Mouse (Mus musculus): ENCODE results near the gene Trpm6. TPM values are rescaled to one million over a fixed set of nuclear protein-coding genes. Genes with fewer than 3 reads are reported as not detected.
"Not testable (repeated sequence)": the region's sequence is repeated elsewhere in the genome, so short reads cannot be mapped to it uniquely, and the experiment has no call there.

Trpm6 gene
- 0.43 and 0.53 TPM in 2 replicates for polyA plus RNA-seq (2016; fragmentation: Nextera tagmentation; extraction: Ambion mirVana)

GRCm38 (mm10) chr19:18749598-18750339 lies at the start of gene Trpm6:
TSS of gene Trpm6 (plus strand) at chr19:18749983.
- ATAC-seq (ENCODE audit: insufficient number of reproducible peaks, insufficient read depth, low FRiP score, low TSS enrichment), result no peak
- Histone ChIP-seq H3K27me3 (peaks cover 13% of the 10 kb centered on the region; the same call in 1 of the 2 replicates), H3K9me3 (no peaks in the 10 kb centered on the region), H3K36me3 (no peaks in the 10 kb centered on the region), H3K27ac (no peak within 1 kb of the TSS), H3K4me1 (no peaks in the 10 kb centered on the region), H3K9ac (peak within 1 kb of the TSS; percentile 41; the same call in 1 of the 2 replicates), H3K4me2 (replicated peaks) (peak within 1 kb of the TSS; percentile 62), H3K4me3 (peak within 1 kb of the TSS; percentile 40)
- 4% methylated on average over 41 of the region's 41 CpGs for WGBS

GRCm38 (mm10) chr19:18708101-18708500 lies 41.7 kb upstream of the Trpm6 start:
- no peaks in the 10 kb centered on the region for H3K9me3 ChIP-seq
- H3K4me1 ChIP-seq, result no peaks in the 10 kb centered on the region
- no peak for ATAC-seq (ENCODE audit: insufficient number of reproducible peaks, insufficient read depth, low FRiP score, low TSS enrichment)
- H3K27me3 ChIP-seq, result no peaks in the 10 kb centered on the region
- H3K9ac ChIP-seq, result no peak overlapping the region
- no peak overlapping the region for H3K27ac ChIP-seq
- H3K36me3 ChIP-seq, result no peaks in the 10 kb centered on the region
- H3K4me2 ChIP-seq (replicated peaks), result no peak overlapping the region
- H3K4me3 ChIP-seq, result no peak overlapping the region

- Histone ChIP-seq H3K9ac (no peak overlapping the region), H3K36me3 (no peaks in the 10 kb centered on the region), H3K4me2 (replicated peaks) (no peak overlapping the region), H3K27ac (no peak overlapping the region), H3K9me3 (no peaks in the 10 kb centered on the region), H3K4me3 (no peak overlapping the region), H3K27me3 (no peaks in the 10 kb centered on the region), H3K4me1 (peaks cover 20% of the 10 kb centered on the region)
- ATAC-seq (ENCODE audit: insufficient number of reproducible peaks, insufficient read depth, low FRiP score, low TSS enrichment), result no peak
- 76% methylated on average over 6 of the region's 6 CpGs for WGBS
These were observed 38.9 kb upstream of the Trpm6 start for GRCm38 (mm10) chr19:18710903-18711302.

GRCm38 (mm10) chr19:18711589-18711988 lies 38.2 kb upstream of the Trpm6 start:
- Histone ChIP-seq H3K36me3 (no peaks in the 10 kb centered on the region), H3K9me3 (no peaks in the 10 kb centered on the region), H3K4me1 (peaks cover 24% of the 10 kb centered on the region), H3K9ac (no peak overlapping the region), H3K4me3 (no peak overlapping the region), H3K27ac (no peak overlapping the region), H3K4me2 (replicated peaks) (no peak overlapping the region), H3K27me3 (no peaks in the 10 kb centered on the region)
- WGBS, result 90% methylated on average over 9 of the region's 9 CpGs
- ATAC-seq (ENCODE audit: insufficient number of reproducible peaks, insufficient read depth, low FRiP score, low TSS enrichment), result no peak

- peak overlapping the region; percentile 89 for H3K9ac ChIP-seq
- H3K4me1 ChIP-seq, result peaks cover 24% of the 10 kb centered on the region
- ATAC-seq (ENCODE audit: insufficient number of reproducible peaks, insufficient read depth, low FRiP score, low TSS enrichment), result no peak
- H3K36me3 ChIP-seq, result no peaks in the 10 kb centered on the region
- peak overlapping the region; percentile 75 for H3K4me2 ChIP-seq (replicated peaks)
- H3K27me3 ChIP-seq, result no peaks in the 10 kb centered on the region
- H3K9me3 ChIP-seq, result no peaks in the 10 kb centered on the region
- H3K27ac ChIP-seq, result peak overlapping the region; percentile 92
- 58% methylated on average over 16 of the region's 16 CpGs for WGBS
- H3K4me3 ChIP-seq, result peak overlapping the region; percentile 93
These were observed 37.5 kb upstream of the Trpm6 start for GRCm38 (mm10) chr19:18712153-18712865.

GRCm38 (mm10) chr19:18712866-18713300 lies 36.9 kb upstream of the Trpm6 start, which contains the start of gene D030056L22Rik:
TSS of gene D030056L22Rik (plus strand) at chr19:18713193.
- peak within 1 kb of the TSS; percentile 75 for H3K4me2 ChIP-seq (replicated peaks)
- ATAC-seq (ENCODE audit: insufficient number of reproducible peaks, insufficient read depth, low FRiP score, low TSS enrichment), result peak; percentile 97
- H3K4me3 ChIP-seq, result peak within 1 kb of the TSS; percentile 93
- no peaks in the 10 kb centered on the region for H3K9me3 ChIP-seq
- WGBS, result under 1% methylated on average over 40 of the region's 49 CpGs
- peaks cover 24% of the 10 kb centered on the region for H3K4me1 ChIP-seq
- H3K27ac ChIP-seq, result peak within 1 kb of the TSS; percentile 92
- H3K27me3 ChIP-seq, result no peaks in the 10 kb centered on the region
- peaks cover under 1% of the 10 kb centered on the region; the same call in 1 of the 2 replicates for H3K36me3 ChIP-seq
- peak within 1 kb of the TSS; percentile 89 for H3K9ac ChIP-seq

GRCm38 (mm10) chr19:18713357-18713756 lies 36.4 kb upstream of the Trpm6 start:
- peaks cover 24% of the 10 kb centered on the region for H3K4me1 ChIP-seq
- H3K9ac ChIP-seq, result peak overlapping the region; percentile 89
- peak overlapping the region; percentile 75 for H3K4me2 ChIP-seq (replicated peaks)
- H3K36me3 ChIP-seq, H3K27me3 ChIP-seq, H3K9me3 ChIP-seq: not testable (repeated sequence)
- peak; percentile 76 for ATAC-seq (ENCODE audit: insufficient number of reproducible peaks, insufficient read depth, low FRiP score, low TSS enrichment)
- H3K4me3 ChIP-seq, result peak overlapping the region; percentile 93
- WGBS, result under 1% methylated on average over 39 of the region's 46 CpGs
- peak overlapping the region; percentile 92 for H3K27ac ChIP-seq

- WGBS, result 19% methylated on average over 1 of the region's 1 CpGs
- Histone ChIP-seq H3K4me2 (replicated peaks) (no peak overlapping the region), H3K4me1 (peaks cover 24% of the 10 kb centered on the region), H3K9me3 (no peaks in the 10 kb centered on the region), H3K27ac (no peak overlapping the region), H3K27me3 (no peaks in the 10 kb centered on the region), H3K4me3 (no peak overlapping the region), H3K36me3 (peaks cover 14% of the 10 kb centered on the region), H3K9ac (no peak overlapping the region)
- no peak for ATAC-seq (ENCODE audit: insufficient number of reproducible peaks, insufficient read depth, low FRiP score, low TSS enrichment)
These were observed 33.4 kb upstream of the Trpm6 start for GRCm38 (mm10) chr19:18716374-18716773.

- peaks cover 9% of the 10 kb centered on the region; the same call in 1 of the 2 replicates for H3K4me1 ChIP-seq
- ATAC-seq (ENCODE audit: insufficient number of reproducible peaks, insufficient read depth, low FRiP score, low TSS enrichment), result no peak
- WGBS, result 90% methylated on average over 3 of the region's 3 CpGs
- H3K27ac ChIP-seq, result no peak overlapping the region
- peaks cover 14% of the 10 kb centered on the region for H3K36me3 ChIP-seq
- H3K4me3 ChIP-seq, result no peak overlapping the region
- H3K9me3 ChIP-seq, result no peaks in the 10 kb centered on the region
- H3K9ac ChIP-seq, result no peak overlapping the region
- no peaks in the 10 kb centered on the region for H3K27me3 ChIP-seq
- no peak overlapping the region for H3K4me2 ChIP-seq (replicated peaks)
These were observed 29.4 kb upstream of the Trpm6 start for GRCm38 (mm10) chr19:18720337-18720736.

- 87% methylated on average over 2 of the region's 2 CpGs for WGBS
- Histone ChIP-seq H3K4me2 (replicated peaks) (no peak overlapping the region), H3K9me3 (no peaks in the 10 kb centered on the region)
These were observed 24.6 kb upstream of the Trpm6 start for GRCm38 (mm10) chr19:18725186-18725585.

GRCm38 (mm10) chr19:18730255-18730654 lies 19.5 kb upstream of the Trpm6 start:
- no peak overlapping the region for H3K9ac ChIP-seq
- no peak overlapping the region for H3K4me3 ChIP-seq
- 84% methylated on average over 7 of the region's 7 CpGs for WGBS
- no peaks in the 10 kb centered on the region for H3K9me3 ChIP-seq
- H3K4me1 ChIP-seq, result no peaks in the 10 kb centered on the region
- H3K4me2 ChIP-seq (replicated peaks), result no peak overlapping the region
- H3K27ac ChIP-seq, result no peak overlapping the region
- H3K36me3 ChIP-seq, result no peaks in the 10 kb centered on the region
- H3K27me3 ChIP-seq, result no peaks in the 10 kb centered on the region
- no peak for ATAC-seq (ENCODE audit: insufficient number of reproducible peaks, insufficient read depth, low FRiP score, low TSS enrichment)

More at GRCm38 (mm10) chr19:18725186-18725585, 24.6 kb upstream of the Trpm6 start:
- Histone ChIP-seq H3K27me3 (no peaks in the 10 kb centered on the region), H3K9ac (no peak overlapping the region), H3K36me3 (no peaks in the 10 kb centered on the region), H3K4me1 (no peaks in the 10 kb centered on the region), H3K4me3 (no peak overlapping the region), H3K27ac (no peak overlapping the region)
- no peak for ATAC-seq (ENCODE audit: insufficient number of reproducible peaks, insufficient read depth, low FRiP score, low TSS enrichment)

- H3K4me3 ChIP-seq, result no peak overlapping the region
- H3K27me3 ChIP-seq, result no peaks in the 10 kb centered on the region
- no peak for ATAC-seq (ENCODE audit: insufficient number of reproducible peaks, insufficient read depth, low FRiP score, low TSS enrichment)
- no peaks in the 10 kb centered on the region for H3K9me3 ChIP-seq
- H3K4me2 ChIP-seq (replicated peaks), result no peak overlapping the region
- H3K36me3 ChIP-seq, result no peaks in the 10 kb centered on the region
- WGBS, result 41% methylated on average over 7 of the region's 7 CpGs
- no peak overlapping the region for H3K9ac ChIP-seq
- H3K27ac ChIP-seq, result no peak overlapping the region
- no peaks in the 10 kb centered on the region for H3K4me1 ChIP-seq
These were observed 18.7 kb upstream of the Trpm6 start for GRCm38 (mm10) chr19:18731077-18731476.

Data from embryonic facial prominence, embryonic 12.5 days (tissue).